Mouse (Mus musculus) heart, embryonic 11.5 days (tissue): ENCODE results near the gene Ppp1cc. TPM values are rescaled to one million over a fixed set of nuclear protein-coding genes. Genes with fewer than 3 reads are reported as not detected.

Experiments
- ATAC-seq: fragments of 200-750 bp; cut with Nextera tagmentation; replicated peaks from 2 replicates; pipeline ENCODE4 v1.8.0; 2017; ENCODE audit warnings: moderate library complexity; ENCODE audit not compliant: insufficient number of reproducible peaks, low FRiP score, low TSS enrichment
- H3K27ac ChIP-seq: fragments of 300-500 bp; sonication (generic); 2 replicates; pipeline ENCODE4 v1.5.1; 2014; ENCODE audit warnings: mild to moderate bottlenecking, low read depth, low read length
- H3K27me3 ChIP-seq: fragments of 300-500 bp; sonication (generic); 2 replicates; pipeline ENCODE4 v1.6.1; 2014; ENCODE audit warnings: mild to moderate bottlenecking, low read length, mixed read lengths; ENCODE audit not compliant: control insufficient read depth, insufficient read depth
- H3K36me3 ChIP-seq: fragments of 300-500 bp; sonication (generic); 2 replicates; pipeline ENCODE4 v1.6.1; 2014; ENCODE audit warnings: mild to moderate bottlenecking, low read length, moderate library complexity, mixed read lengths; ENCODE audit not compliant: control insufficient read depth, insufficient read depth
- H3K4me1 ChIP-seq: fragments of 300-500 bp; sonication (generic); 2 replicates; pipeline ENCODE4 v1.6.1; 2014; ENCODE audit warnings: low read length; ENCODE audit not compliant: control insufficient read depth, insufficient read depth
- H3K4me2 ChIP-seq: fragments of 300-500 bp; sonication (generic); 2 replicates; pipeline ENCODE4 v1.6.1; 2014; ENCODE audit warnings: mild to moderate bottlenecking, moderate library complexity
- H3K4me3 ChIP-seq: fragments of 300-500 bp; sonication (generic); 2 replicates; pipeline ENCODE4 v1.5.1; 2014; ENCODE audit warnings: low read depth, low read length
- H3K9ac ChIP-seq: fragments of 300-500 bp; sonication (generic); 2 replicates; pipeline ENCODE4 v1.6.1; 2014; ENCODE audit warnings: mild to moderate bottlenecking, low read depth, low read length, moderate library complexity
- H3K9me3 ChIP-seq: fragments of 300-500 bp; sonication (generic); replicated peaks from 2 replicates; pipeline ENCODE4 v1.6.1; 2016; ENCODE audit warnings: low read length; ENCODE audit not compliant: control insufficient read depth
- WGBS: fragments of 180-500 bp; shearing (Covaris S2); extraction: QIAGEN DNeasy Blood & Tissue Kit; methylation state at CpG from one replicate; pipeline ENCODE4 v1.1.7; 2014; ENCODE audit not compliant: insufficient replicate concordance; 5-methylcytosine and 5-hydroxymethylcytosine counted together
- polyA plus RNA-seq: library from polyadenylated mRNA; unstranded; fragments of >200 nt; fragmentation: Nextera tagmentation; extraction: Ambion mirVana; gene quantifications from 2 replicates; pipeline ENCODE4 v1.2.1, GENCODE M21; 2014

The Ppp1cc gene
- polyA plus RNA-seq = 216 and 225 TPM in 2 replicates

DNA sequence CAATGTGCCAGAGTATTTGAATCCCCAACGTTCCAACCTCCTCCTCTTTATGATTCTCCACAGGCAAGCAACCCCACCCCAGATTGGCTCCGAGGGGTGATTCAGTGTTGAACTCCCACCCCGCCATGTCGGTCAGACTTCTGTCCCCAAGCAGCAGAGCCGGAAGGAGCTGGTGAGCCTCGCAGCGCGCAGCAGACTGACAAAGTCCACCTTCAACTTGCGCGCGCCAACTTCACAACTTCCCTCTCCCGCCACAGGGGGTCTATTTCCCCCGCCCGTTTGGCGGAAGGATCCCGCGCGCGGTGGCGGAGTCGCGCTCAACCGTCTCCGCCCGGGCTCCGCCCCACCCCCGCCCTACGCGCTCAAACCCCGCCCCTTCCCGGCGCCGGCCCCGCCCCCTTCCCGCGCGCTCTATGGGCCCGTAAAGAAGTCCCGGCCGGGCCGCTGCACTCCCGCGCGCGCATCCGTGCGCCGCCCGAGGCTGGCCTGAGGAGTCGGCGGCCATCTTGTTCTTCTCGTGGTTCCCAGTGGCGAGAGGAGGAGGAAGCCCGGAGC is at the start of gene Ppp1cc:
Gene Ppp1cc (plus strand): TSS at position 452 of the 555 bp plus-strand sequence.
- peak within 1 kb of the TSS; percentile 80 for H3K27ac ChIP-seq
- peaks cover 41% of the 10 kb centered on the region for H3K4me1 ChIP-seq
- peak; percentile 85 for ATAC-seq
- peak within 1 kb of the TSS; percentile 80 for H3K4me2 ChIP-seq
- peaks cover 2% of the 10 kb centered on the region; the same call in 1 of the 2 replicates for H3K36me3 ChIP-seq
- H3K4me3 ChIP-seq = peak within 1 kb of the TSS; percentile 73
- under 1% methylated on average over 51 of the region's 54 CpGs for WGBS
- no peaks in the 10 kb centered on the region for H3K27me3 ChIP-seq
- peak within 1 kb of the TSS; percentile 97 for H3K9ac ChIP-seq
- no peaks in the 10 kb centered on the region for H3K9me3 ChIP-seq

DNA sequence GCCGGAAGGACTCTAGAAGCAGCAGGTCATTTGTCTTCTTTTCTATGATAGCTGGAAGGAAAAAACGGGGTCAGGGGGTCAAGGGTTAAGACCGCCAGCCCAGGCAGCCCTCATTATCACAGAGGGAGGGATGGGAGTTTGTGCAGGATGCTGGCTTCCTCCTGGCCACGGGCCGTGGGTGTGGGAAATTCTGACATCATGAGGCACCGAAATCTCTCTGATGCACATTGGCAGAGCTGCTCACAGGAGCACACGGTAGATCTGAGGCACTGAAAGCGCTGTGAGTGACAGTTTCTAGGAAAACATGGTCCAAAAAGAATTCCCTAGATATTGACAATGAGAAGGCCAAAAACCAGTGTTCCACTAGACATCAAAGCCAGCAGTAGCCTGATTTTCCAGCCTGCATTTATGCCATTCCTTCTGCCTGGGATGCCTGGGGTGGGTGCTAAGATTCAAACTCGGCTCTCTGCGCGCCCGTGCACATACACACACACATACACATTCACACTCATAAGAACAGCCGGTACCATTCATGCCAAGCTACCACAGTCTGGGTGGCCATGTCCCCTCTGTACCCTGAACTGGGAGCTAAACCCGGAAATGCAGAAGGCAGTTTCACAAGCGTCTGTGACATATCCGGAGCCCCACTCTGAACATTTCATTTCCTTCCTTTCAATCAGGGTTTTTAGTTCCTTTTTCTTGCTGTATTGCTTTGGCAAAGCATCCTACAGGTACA is 48.6 kb upstream of the Ppp1cc start:
- Histone ChIP-seq H3K9me3 (no peaks in the 10 kb centered on the region), H3K4me2 (no peak overlapping the region), H3K9ac (no peak overlapping the region), H3K36me3 (no peaks in the 10 kb centered on the region), H3K4me1 (peaks cover 10% of the 10 kb centered on the region; the same call in 1 of the 2 replicates), H3K4me3 (no peak overlapping the region), H3K27ac (peak overlapping the region; percentile 31), H3K27me3 (no peaks in the 10 kb centered on the region)
- 0 out of 2 replicates have a peak, but pooled peaks have one; percentile 15 for ATAC-seq
- WGBS = 37% methylated on average over 16 of the region's 16 CpGs

DNA sequence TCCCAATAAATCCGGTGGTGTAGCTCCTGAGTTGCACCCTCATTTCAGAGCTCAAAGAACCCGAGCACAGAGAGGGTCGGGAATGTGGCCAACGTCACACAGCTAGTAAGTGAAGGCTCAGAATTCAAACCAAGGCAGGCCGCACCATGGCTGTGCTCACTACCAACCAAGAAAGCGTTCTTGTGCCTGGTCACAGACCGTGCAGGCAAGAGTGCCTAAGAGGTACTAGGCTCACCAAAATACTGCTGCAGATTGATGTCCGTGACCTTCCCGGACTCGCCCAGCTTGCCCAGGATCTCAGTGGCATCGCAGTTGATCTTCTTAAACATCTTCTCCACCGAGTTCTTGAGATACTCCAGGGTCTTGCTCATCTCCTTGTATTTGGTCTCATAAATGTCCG is 47.5 kb upstream of the Ppp1cc start:
- Histone ChIP-seq H3K9ac (no peak overlapping the region), H3K4me3 (no peak overlapping the region), H3K36me3 (no peaks in the 10 kb centered on the region), H3K27me3 (no peaks in the 10 kb centered on the region), H3K4me1 (peaks cover 8% of the 10 kb centered on the region; the same call in 1 of the 2 replicates), H3K27ac (0 out of 2 replicates have a peak overlapping the region, but pooled peaks have one; percentile 6), H3K9me3 (no peaks in the 10 kb centered on the region), H3K4me2 (no peak overlapping the region)
- 77% methylated on average over 13 of the region's 13 CpGs for WGBS
- no peak for ATAC-seq

DNA sequence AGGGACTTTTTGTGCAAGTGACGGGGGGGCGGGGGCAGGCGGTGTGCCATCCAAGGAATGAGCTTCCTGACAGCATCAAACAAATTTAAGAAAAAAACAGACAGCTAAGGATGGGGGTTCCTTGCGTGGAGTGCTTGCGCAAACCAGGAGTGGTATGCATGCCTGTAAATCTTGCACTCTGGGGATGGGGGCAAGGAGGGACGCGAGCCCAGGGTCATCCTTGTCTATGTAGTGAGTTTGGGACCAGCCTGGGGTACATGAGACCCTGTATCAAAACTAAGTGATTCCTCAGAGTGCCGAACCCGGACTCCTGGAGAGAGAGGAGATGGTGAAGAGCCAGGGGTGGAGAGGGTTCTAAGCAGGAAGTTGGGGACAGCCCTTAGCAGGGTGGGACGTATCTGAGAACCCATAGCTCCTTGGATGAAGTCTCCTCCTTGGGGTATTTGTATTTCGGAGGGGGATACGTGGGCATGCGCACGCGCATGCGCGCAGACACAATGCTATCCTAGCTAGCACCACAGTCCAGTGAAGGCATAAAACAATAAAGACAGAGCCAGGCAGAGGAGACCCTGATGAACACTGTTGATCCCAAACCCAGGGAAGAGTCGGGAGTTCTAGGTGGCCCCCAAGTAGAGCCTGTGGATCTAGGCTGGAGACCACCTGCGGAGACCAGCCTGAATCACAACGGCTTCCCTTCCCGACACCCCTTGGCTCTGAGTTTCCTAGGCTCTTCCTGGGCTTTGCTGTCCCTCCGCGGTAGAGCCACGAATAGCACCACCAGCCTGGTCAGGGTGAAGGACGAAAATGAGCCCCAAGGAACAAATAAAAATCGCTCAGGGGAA is 46.8 kb upstream of the Ppp1cc start:
- ATAC-seq = peak; percentile 14; the same call in 1 of the 2 replicates
- Histone ChIP-seq H3K4me1 (peaks cover 8% of the 10 kb centered on the region; the same call in 1 of the 2 replicates), H3K9ac (no peak overlapping the region), H3K9me3 (no peaks in the 10 kb centered on the region), H3K36me3 (no peaks in the 10 kb centered on the region), H3K4me2 (no peak overlapping the region), H3K4me3 (no peak overlapping the region), H3K27me3 (no peaks in the 10 kb centered on the region), H3K27ac (0 out of 2 replicates have a peak overlapping the region, but pooled peaks have one; percentile 57)
- WGBS = 57% methylated on average over 26 of the region's 26 CpGs

DNA sequence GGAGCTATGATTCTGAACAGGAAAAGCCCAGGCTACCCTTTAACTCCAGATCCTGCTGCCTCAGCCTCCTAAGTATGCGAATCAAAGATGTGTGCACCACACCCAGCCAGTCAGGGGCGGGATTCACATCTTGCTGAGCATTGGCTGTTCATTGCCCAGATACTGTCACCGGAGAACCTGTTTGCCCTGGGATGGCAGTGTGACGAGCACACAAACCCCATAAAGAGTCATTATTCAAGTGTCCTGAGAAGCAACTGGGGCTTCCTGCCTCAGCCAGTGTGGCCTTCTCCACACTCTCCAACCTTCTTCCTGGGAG is 46.2 kb upstream of the Ppp1cc start:
- Histone ChIP-seq H3K9me3 (no peaks in the 10 kb centered on the region), H3K27me3 (no peaks in the 10 kb centered on the region), H3K4me1 (peaks cover 8% of the 10 kb centered on the region; the same call in 1 of the 2 replicates), H3K4me2 (no peak overlapping the region), H3K27ac (0 out of 2 replicates have a peak overlapping the region, but pooled peaks have one; percentile 22), H3K9ac (no peak overlapping the region), H3K36me3 (no peaks in the 10 kb centered on the region), H3K4me3 (no peak overlapping the region)
- no peak for ATAC-seq
- 51% methylated on average over 4 of the region's 4 CpGs for WGBS

DNA sequence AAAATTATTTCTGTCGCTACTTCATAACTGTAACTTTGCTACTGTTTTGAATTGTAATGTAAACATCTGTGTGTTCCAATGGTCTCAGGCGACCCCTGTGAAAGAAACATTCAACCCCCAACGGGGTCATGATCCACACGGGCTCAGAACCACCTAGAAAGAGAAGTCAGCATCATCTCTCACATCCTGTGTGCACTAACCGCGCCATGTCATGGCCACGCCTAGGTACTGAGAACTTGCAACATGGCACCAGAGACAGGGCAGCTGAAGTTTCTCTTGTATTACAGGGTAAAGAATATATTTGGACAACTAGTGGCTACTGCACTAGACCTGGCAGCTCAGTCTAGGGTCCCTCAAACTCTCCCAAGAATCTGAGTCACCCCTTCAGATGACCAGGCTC is 44.6 kb upstream of the Ppp1cc start:
- no peaks in the 10 kb centered on the region for H3K27me3 ChIP-seq
- no peak overlapping the region for H3K4me2 ChIP-seq
- H3K27ac ChIP-seq = no peak overlapping the region
- no peak overlapping the region for H3K9ac ChIP-seq
- H3K36me3 ChIP-seq = no peaks in the 10 kb centered on the region
- WGBS = 74% methylated on average over 7 of the region's 7 CpGs
- H3K9me3 ChIP-seq = no peaks in the 10 kb centered on the region
- no peak overlapping the region for H3K4me3 ChIP-seq
- peaks cover 4% of the 10 kb centered on the region; the same call in 1 of the 2 replicates for H3K4me1 ChIP-seq
- no peak for ATAC-seq

DNA sequence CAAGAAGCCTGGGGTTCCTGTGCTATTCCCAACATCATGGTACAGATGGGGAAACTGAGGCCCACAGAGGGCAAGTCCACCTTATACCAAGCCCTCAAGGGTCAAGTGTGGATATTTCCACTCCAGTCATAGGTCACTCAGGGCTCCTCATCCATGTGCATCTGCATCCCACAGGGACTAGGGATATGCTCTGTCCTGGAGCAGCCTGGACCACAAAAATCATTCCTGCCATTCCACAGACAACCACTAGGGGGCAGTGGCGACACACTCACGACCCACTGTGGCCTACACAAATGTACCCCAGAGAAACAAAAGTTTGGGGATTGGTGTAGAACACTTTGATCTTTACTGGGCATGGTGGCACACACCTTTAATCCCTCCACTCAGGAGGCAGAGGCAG is 43.9 kb upstream of the Ppp1cc start:
- no peak overlapping the region for H3K9ac ChIP-seq
- no peaks in the 10 kb centered on the region for H3K9me3 ChIP-seq
- no peak overlapping the region for H3K4me3 ChIP-seq
- no peaks in the 10 kb centered on the region for H3K36me3 ChIP-seq
- WGBS = 8% methylated on average over 2 of the region's 2 CpGs
- no peak overlapping the region for H3K4me2 ChIP-seq
- no peak for ATAC-seq
- no peaks in the 10 kb centered on the region for H3K27me3 ChIP-seq
- H3K27ac ChIP-seq = no peak overlapping the region
- peaks cover 1% of the 10 kb centered on the region; the same call in 1 of the 2 replicates for H3K4me1 ChIP-seq

DNA sequence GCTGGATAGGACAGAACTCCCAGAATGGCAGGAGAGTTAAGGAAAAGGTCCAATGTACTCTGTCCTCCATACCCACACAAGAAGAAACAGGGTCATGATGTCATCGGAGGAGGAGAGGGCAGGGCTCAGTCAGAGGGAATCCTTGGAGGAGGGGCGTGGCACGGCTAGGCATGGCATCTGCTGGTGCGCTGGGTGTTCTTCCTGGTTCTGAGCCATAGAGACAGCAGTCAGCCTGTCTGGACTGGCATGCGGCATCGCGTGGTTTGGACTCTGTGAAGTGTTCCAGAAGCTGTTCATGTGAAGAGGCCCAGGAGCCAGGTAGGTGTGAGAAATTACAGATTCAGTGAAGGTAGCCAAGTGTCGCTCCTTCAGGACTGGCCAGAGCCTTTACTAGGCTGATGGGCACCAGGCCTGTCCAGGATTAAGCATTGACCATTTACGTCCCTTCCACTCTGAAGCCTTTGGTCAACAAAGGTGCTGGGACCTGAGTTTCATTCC is 42.8 kb upstream of the Ppp1cc start:
- H3K9me3 ChIP-seq = no peaks in the 10 kb centered on the region
- H3K27me3 ChIP-seq = no peaks in the 10 kb centered on the region
- no peaks in the 10 kb centered on the region for H3K4me1 ChIP-seq
- no peak for ATAC-seq
- H3K27ac ChIP-seq = no peak overlapping the region
- H3K4me3 ChIP-seq = no peak overlapping the region
- WGBS = 92% methylated on average over 9 of the region's 9 CpGs
- no peak overlapping the region for H3K9ac ChIP-seq
- no peaks in the 10 kb centered on the region for H3K36me3 ChIP-seq
- no peak overlapping the region for H3K4me2 ChIP-seq
